Mouse (Mus musculus): ENCODE results near the gene Tmem29. TPM values are rescaled to one million over a fixed set of nuclear protein-coding genes. Genes with fewer than 3 reads are reported as not detected.

The Tmem29 gene
- polyA plus RNA-seq, 1 experiment = not detected

- 24% methylated on average over 8 of the region's 8 CpGs for WGBS
- TF ChIP-seq CTCF (IDR thresholded peaks at IDR 0.05; ENCODE audit: insufficient read depth, low read depth, low read length) (no peak), POLR2A (IDR thresholded peaks at IDR 0.05; ENCODE audit: insufficient read depth, low read depth, low read length) (no peak)
- Histone ChIP-seq H3K27ac (ENCODE audit: insufficient read depth, low read depth, low read length) (peak overlapping the region; percentile 36; the same call in 1 of the 2 replicates), H3K4me1 (ENCODE audit: control insufficient read depth, insufficient read depth, low read length) (no peaks in the 10 kb centered on the region), H3K4me3 (ENCODE audit: insufficient read depth, low read depth, low read length) (peak overlapping the region; percentile 61)
Observed at GRCm38 (mm10) chrX:150459411-150459927, 515 bp upstream of the Tmem29 start.

- Histone ChIP-seq H3K4me3 (ENCODE audit: insufficient read depth, low read depth, low read length) (no peak overlapping the region), H3K4me1 (ENCODE audit: control insufficient read depth, insufficient read depth, low read length) (no peaks in the 10 kb centered on the region), H3K27ac (ENCODE audit: insufficient read depth, low read depth, low read length) (no peak overlapping the region)
- WGBS = 27% methylated on average over 3 of the region's 3 CpGs
- TF ChIP-seq POLR2A (IDR thresholded peaks at IDR 0.05; ENCODE audit: insufficient read depth, low read depth, low read length) (no peak), CTCF (IDR thresholded peaks at IDR 0.05; ENCODE audit: insufficient read depth, low read depth, low read length) (no peak)
Observed at GRCm38 (mm10) chrX:150458136-150458535, 818 bp downstream of the Tmem29 start.

GRCm38 (mm10) chrX:150440505-150441338 is 18.2 kb downstream of the Tmem29 start:
- 0 out of 2 replicates have a peak, but pooled peaks have one; percentile 21 for TF ChIP-seq POLR2A (IDR thresholded peaks at IDR 0.05; ENCODE audit: insufficient read depth, low read depth, low read length)
- TF ChIP-seq CTCF (IDR thresholded peaks at IDR 0.05; ENCODE audit: insufficient read depth, low read depth, low read length) = no peak
- peak overlapping the region; percentile 80 for H3K27ac ChIP-seq (ENCODE audit: insufficient read depth, low read depth, low read length)
- 12% methylated on average over 18 of the region's 18 CpGs for WGBS
- H3K4me1 ChIP-seq (ENCODE audit: control insufficient read depth, insufficient read depth, low read length) = no peaks in the 10 kb centered on the region
- H3K4me3 ChIP-seq (ENCODE audit: insufficient read depth, low read depth, low read length) = peak overlapping the region; percentile 52

GRCm38 (mm10) chrX:150436373-150436772 is 22.6 kb downstream of the Tmem29 start:
- TF ChIP-seq POLR2A (IDR thresholded peaks at IDR 0.05; ENCODE audit: insufficient read depth, low read depth, low read length) = no peak
- TF ChIP-seq CTCF (IDR thresholded peaks at IDR 0.05; ENCODE audit: insufficient read depth, low read depth, low read length) = no peak
- WGBS = 95% methylated on average over 2 of the region's 2 CpGs
- H3K4me3 ChIP-seq (ENCODE audit: insufficient read depth, low read depth, low read length) = no peak overlapping the region
- no peaks in the 10 kb centered on the region for H3K4me1 ChIP-seq (ENCODE audit: control insufficient read depth, insufficient read depth, low read length)
- H3K27ac ChIP-seq (ENCODE audit: insufficient read depth, low read depth, low read length) = no peak overlapping the region

- WGBS = 85% methylated on average over 7 of the region's 7 CpGs
- no peak overlapping the region for H3K27ac ChIP-seq (ENCODE audit: insufficient read depth, low read depth, low read length)
- H3K4me1 ChIP-seq (ENCODE audit: control insufficient read depth, insufficient read depth, low read length) = no peaks in the 10 kb centered on the region
- H3K4me3 ChIP-seq (ENCODE audit: insufficient read depth, low read depth, low read length) = no peak overlapping the region
- TF ChIP-seq POLR2A (IDR thresholded peaks at IDR 0.05; ENCODE audit: insufficient read depth, low read depth, low read length) (no peak), CTCF (IDR thresholded peaks at IDR 0.05; ENCODE audit: insufficient read depth, low read depth, low read length) (no peak)
Observed at GRCm38 (mm10) chrX:150435367-150435766, 23.6 kb downstream of the Tmem29 start.

GRCm38 (mm10) chrX:150413505-150413904 is 45.4 kb downstream of the Tmem29 start:
- WGBS = 96% methylated on average over 4 of the region's 4 CpGs
- Histone ChIP-seq H3K4me3 (ENCODE audit: insufficient read depth, low read depth, low read length) (no peak overlapping the region), H3K4me1 (ENCODE audit: control insufficient read depth, insufficient read depth, low read length) (no peaks in the 10 kb centered on the region), H3K27ac (ENCODE audit: insufficient read depth, low read depth, low read length) (no peak overlapping the region)
- no peak for TF ChIP-seq CTCF (IDR thresholded peaks at IDR 0.05; ENCODE audit: insufficient read depth, low read depth, low read length)
- no peak for TF ChIP-seq POLR2A (IDR thresholded peaks at IDR 0.05; ENCODE audit: insufficient read depth, low read depth, low read length)

Other genes starting within 250 kb of the Tmem29 start
- not detected in 2 replicates for gene Alas2, start 88.2 kb upstream of the Tmem29 start, polyA plus RNA-seq (2012; ENCODE audit: insufficient read depth, insufficient read length, low replicate concordance, missing spikeins)
- not detected in 2 replicates for gene Pfkfb1, start 129.1 kb upstream of the Tmem29 start, polyA plus RNA-seq (2012; ENCODE audit: insufficient read depth, insufficient read length, low replicate concordance, missing spikeins)
- not detected in 2 replicates for gene Apex2, start 130.7 kb upstream of the Tmem29 start, polyA plus RNA-seq (2012; ENCODE audit: insufficient read depth, insufficient read length, low replicate concordance, missing spikeins)
- gene Tro, start 198.4 kb upstream of the Tmem29 start, polyA plus RNA-seq (2012; ENCODE audit: insufficient read depth, insufficient read length, low replicate concordance, missing spikeins) = 178 TPM in 1 of 2 replicates, not detected in the other